Mouse (Mus musculus): ENCODE measurements around the gene 2410015M20Rik. TPM values are rescaled to one million over a fixed set of nuclear protein-coding genes. Genes with fewer than 3 reads are reported as not detected.

Gene 2410015M20Rik
- 365 and 383 TPM in 2 replicates for polyA plus RNA-seq (2015; fragmentation: Nextera tagmentation; extraction: Ambion mirVana)

DNA sequence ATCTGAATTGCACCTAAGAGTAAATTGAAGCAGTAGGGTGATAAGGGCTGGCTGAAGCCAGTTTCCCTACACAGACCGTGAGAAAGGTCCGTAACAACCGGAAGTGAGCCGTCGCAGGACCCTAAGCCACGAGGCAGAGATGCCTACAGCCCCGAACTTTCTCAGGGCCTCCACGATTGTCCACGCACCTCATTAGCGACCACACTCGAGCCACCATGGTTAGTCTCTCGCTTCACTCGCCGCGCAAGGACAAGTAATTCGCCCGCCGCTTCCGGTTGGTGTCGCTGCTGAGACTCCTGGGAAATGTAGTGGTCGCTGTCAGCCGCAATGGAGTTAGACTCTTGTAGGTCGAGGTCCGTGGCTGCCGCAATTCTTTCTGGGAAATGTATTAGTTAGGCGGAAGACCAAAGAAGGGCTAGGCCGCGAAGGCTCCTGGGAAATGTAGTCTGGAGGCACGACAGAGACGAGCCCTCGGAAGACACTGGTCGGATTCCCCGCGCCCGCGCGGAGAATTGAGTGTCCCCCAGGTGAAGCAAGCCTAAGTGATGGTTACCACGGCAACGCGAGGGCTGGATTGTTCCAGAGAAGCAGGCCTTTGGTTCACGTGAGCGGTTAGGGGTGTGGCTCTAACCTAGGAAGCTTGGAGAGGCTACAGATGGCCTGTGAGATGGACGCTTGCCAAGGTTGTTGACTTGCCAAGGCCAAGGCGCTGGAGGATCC lies at the start of gene 2410015M20Rik:
2410015M20Rik (minus strand) TSS at position 320 of the 720 bp plus-strand sequence.

DNA sequence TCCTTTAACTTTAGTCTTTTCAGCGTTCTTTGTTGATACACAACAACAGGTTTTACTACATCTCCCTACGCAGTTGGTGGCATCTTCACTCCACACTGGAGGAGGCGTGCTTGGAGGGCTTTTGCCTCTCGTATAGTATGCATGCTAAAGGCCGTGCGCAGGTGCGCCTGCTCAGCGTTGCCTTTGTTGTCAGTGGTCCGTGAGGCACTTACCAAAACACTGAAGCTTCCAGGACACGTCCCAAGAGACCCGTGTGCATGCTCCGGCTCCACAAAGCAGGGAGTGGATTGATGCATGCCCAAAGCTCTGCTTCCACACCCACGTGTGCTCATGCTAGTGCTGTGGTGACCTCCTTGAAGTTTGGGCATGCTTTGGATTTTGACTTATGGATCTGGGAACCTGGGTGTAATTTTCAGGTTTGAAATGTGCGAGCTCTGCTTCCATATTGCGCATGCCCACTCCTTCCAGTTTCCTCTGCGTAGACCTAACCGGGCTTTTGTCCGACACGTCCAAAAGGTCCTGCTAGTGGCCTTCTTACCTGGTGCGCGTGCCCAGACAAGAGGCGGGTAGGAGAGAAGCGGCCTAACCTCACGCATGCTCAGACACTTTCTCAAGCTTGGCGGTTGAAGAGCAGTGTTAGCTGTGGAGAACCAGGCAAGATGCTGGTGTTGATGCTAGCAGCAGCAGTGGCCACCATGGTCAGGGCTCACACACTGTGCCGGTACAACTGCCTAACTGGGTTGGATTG lies 18.1 kb upstream of the 2410015M20Rik start, which contains the start of gene Catsperd:
Catsperd (plus strand) TSS at position 614 of the 748 bp plus-strand sequence.

DNA sequence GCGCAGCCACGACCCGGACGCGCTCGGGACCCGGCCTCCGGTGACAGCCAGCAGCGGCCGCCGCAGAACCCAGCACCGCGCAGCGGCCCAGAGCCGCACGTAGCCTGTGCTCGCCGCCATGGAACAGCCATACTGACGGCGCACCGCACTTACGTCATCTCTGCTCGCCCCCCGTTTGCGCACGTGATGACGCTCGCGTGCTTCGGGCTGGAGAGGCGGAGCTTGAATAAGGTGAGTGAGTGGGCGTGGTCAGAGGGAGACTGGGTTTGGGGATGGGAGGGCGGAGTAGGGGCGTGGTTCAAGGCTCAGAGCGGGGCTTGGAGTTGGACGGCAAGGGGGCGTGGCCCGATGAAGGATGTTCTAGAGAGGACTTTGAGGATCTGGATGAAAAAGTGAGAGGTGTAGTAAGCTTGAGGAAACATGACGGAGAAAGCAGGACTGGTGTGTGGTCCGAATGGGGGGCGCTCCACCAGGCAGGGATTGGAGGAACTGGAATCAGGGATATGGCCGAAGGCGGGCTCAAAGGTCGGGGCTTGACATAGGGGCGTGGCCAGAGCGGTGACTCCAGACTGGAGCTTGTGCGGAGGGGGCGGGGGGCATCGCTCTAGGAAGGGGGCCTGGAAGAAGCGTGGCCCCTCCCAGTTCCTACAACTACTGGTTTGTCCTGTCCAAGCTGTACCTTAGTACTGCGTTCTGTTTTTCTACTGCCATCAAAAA lies 17.3 kb upstream of the 2410015M20Rik start, which contains the start of gene Lonp1:
Lonp1 (minus strand) TSS at position 134 of the 717 bp plus-strand sequence.

DNA sequence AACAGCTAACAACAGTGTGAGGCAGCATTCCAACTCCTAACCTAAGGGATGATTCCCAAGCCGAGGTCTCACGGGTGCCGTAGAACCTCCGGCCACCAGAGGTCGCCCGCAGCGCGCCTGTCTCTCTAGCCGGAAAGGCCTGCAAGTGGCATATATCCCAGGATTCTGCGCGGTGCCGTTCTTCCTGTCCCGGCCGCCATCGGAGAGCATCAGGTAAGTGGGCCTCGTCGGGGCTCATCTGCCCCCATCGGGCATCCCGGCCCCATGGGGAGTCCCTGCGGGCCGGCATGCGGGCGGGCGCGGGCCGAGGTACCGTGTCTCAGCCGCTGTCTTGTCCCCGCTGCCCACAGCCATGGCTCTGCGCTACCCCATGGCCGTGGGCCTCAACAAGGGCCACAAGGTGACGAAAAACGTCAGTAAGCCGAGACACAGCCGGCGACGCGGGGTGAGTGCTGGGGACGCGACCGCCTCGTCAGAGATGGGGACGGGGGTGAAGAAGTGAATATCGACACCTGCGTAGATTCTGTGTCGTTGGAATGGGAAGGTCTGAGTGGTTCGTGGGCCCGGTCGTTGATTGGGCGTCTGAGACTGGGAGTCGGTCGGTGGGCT lies 3.8 kb upstream of the 2410015M20Rik start, which contains the start of gene Rpl36:
Rpl36 (plus strand) TSS at position 181 of the 609 bp plus-strand sequence.

DNA sequence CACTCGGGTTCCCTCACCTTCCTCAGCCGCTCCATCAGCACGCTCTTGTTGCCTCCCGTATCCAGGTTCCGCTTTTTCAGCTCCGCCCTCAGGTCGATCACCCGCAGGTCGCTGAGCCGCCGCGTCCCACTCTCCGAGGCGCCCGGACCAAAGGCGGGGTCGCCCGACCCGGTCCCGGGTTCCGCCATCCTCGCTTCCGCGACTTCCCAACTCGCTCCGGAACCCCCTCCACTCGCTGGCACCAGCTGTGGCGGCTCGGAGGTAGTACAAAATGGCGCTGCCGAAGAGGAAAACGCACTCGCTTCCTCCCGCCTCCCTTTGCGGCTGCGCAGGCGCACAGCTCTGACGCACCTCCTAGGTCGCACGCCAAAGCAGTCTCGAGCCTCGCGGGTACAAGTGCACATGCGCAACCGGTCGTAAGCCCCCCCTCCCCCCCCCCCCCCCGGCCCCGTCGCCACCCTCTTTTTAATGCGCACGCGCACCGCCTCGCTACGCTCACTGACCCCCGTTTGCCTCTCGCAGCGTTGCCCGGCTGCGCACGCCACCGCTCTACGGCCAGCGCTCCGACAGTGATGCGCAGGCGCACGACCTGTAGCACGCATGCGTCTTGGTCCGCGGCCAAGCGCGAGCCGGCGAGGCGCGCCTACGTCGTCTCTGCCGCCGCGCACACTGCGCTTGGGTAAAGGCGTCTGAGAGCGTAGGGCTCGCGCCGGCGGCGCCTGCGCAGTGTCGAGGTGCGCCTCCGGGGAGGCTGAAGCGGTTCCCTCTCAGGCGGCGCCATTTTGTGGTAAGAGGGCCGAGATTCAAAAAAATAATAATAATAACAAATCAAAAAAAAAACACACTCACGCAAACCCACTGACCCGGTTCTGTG lies 25.1 kb downstream of the 2410015M20Rik start, which contains the start of the genes Safb2 and Safb:
Safb2 (minus strand) TSS at position 329 of the 874 bp plus-strand sequence.
Safb (plus strand) TSS at position 569 of the 874 bp plus-strand sequence.

Other genes with a start within 250 kb of the 2410015M20Rik start
- 17.7 and 21.6 TPM in 2 replicates for gene Ptprs, start 133.3 kb downstream of the 2410015M20Rik start, polyA plus RNA-seq (2015; fragmentation: Nextera tagmentation; extraction: Ambion mirVana)
- not detected in 2 replicates for gene Znrf4, start 97.3 kb downstream of the 2410015M20Rik start, polyA plus RNA-seq (2015; fragmentation: Nextera tagmentation; extraction: Ambion mirVana)
- 0.22 and 1.0 TPM in 2 replicates for gene Gm20219, start 55.4 kb downstream of the 2410015M20Rik start, polyA plus RNA-seq (2015; fragmentation: Nextera tagmentation; extraction: Ambion mirVana)
- gene Safb2, start 25.2 kb downstream of the 2410015M20Rik start, polyA plus RNA-seq (2015; fragmentation: Nextera tagmentation; extraction: Ambion mirVana) = 24.4 and 31.3 TPM in 2 replicates
- gene Safb, start 24.9 kb downstream of the 2410015M20Rik start, polyA plus RNA-seq (2015; fragmentation: Nextera tagmentation; extraction: Ambion mirVana) = 47.9 and 50.0 TPM in 2 replicates
- gene Rpl36, start 3.6 kb upstream of the 2410015M20Rik start, polyA plus RNA-seq (2015; fragmentation: Nextera tagmentation; extraction: Ambion mirVana) = 1,491 and 1,689 TPM in 2 replicates
- 27.8 and 29.4 TPM in 2 replicates for gene Lonp1, start 17.1 kb upstream of the 2410015M20Rik start, polyA plus RNA-seq (2015; fragmentation: Nextera tagmentation; extraction: Ambion mirVana)
- 0.05 and 0.12 TPM in 2 replicates for gene Catsperd, start 18.4 kb upstream of the 2410015M20Rik start, polyA plus RNA-seq (2015; fragmentation: Nextera tagmentation; extraction: Ambion mirVana)
- 36.7 and 39.3 TPM in 2 replicates for gene Ranbp3, start 63.5 kb upstream of the 2410015M20Rik start, polyA plus RNA-seq (2015; fragmentation: Nextera tagmentation; extraction: Ambion mirVana)
- 746 and 852 TPM in 2 replicates for gene Ndufa11, start 108.0 kb upstream of the 2410015M20Rik start, polyA plus RNA-seq (2015; fragmentation: Nextera tagmentation; extraction: Ambion mirVana)
- 7.1 and 10.0 TPM in 2 replicates for gene Vmac, start 108.3 kb upstream of the 2410015M20Rik start, polyA plus RNA-seq (2015; fragmentation: Nextera tagmentation; extraction: Ambion mirVana)
- 2.5 and 6.9 TPM in 2 replicates for gene Nrtn, start 147.8 kb upstream of the 2410015M20Rik start, polyA plus RNA-seq (2015; fragmentation: Nextera tagmentation; extraction: Ambion mirVana)
- 19.2 and 19.3 TPM in 2 replicates for gene Dus3l, start 155.0 kb upstream of the 2410015M20Rik start, polyA plus RNA-seq (2015; fragmentation: Nextera tagmentation; extraction: Ambion mirVana)
- gene Prr22, start 160.5 kb upstream of the 2410015M20Rik start, polyA plus RNA-seq (2015; fragmentation: Nextera tagmentation; extraction: Ambion mirVana) = 0.10 and 0.36 TPM in 2 replicates
- 2.9 and 3.1 TPM in 2 replicates for gene Rfx2, start 221.2 kb upstream of the 2410015M20Rik start, polyA plus RNA-seq (2015; fragmentation: Nextera tagmentation; extraction: Ambion mirVana)

Measured in skeletal muscle tissue, postnatal 0 days (tissue).